Mouse (Mus musculus): Measurements from ENCODE around the gene Calcb. TPM values are rescaled to one million over a fixed set of nuclear protein-coding genes. Genes with fewer than 3 reads are reported as not detected.
"Not testable (repeated sequence)": the region's sequence is repeated elsewhere in the genome, so short reads cannot be mapped to it uniquely, and the experiment has no call there.

The Calcb gene
- 1 to 10 TPM in 1 of 2 experiments, under 1 TPM in 1; 0.84 to 1.0 TPM for total RNA-seq (2021)

DNA sequence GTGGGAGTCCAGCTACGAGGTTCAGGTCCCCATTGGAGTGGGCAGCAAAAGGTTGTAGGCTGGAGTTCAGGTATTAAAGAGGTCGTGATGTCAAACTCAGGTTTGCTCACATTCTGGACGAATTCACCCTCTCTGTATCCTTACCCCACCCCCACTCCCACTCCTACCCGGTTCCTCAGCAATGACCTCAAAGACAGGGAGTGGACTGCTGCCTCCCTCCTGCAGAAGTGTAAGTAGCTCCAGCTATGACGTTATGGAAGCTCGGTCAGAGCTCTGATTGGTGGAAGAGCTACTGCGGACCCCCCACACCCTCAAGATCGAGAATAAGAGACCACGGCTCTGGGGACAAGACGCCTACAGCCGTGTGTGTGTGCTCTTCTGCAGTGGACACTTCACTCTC, at the start of gene Calcb:
Gene Calcb (plus strand): TSS at position 344 of the 400 bp plus-strand sequence.
- DNase-seq (ENCODE audit: low spot score), result no peak
- intact Hi-C loops (cut with DNase I), result loop anchor here (10.0 kb wide), 1 partner anchor 223 kb away; no protein-coding TSS in a partner anchor

DNA sequence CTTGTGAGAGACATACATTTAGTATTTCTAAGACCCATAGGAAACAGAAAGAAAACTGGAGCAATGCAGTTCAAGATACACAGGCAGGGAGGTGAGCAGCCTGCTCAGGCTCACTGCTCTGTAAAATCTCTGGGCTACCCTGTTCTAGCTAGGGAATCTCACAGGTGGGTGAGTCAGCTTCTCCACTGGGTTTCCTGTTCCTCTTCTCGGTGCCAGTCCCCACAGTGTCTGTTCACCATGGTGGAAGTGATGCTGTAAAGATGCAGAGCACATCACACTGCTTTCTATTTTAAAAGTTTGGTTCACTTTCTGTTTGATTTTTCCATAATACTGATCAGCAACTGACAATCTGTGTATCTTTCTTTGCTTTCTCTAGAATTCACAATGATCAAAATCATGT, 47.0 kb upstream of the Calcb start:
- no peak for DNase-seq (ENCODE audit: low spot score)
- intact Hi-C loops (cut with DNase I), result loop anchor here (5.0 kb wide), 2 partner anchors 89 to 174 kb away; no protein-coding TSS in a partner anchor

DNA sequence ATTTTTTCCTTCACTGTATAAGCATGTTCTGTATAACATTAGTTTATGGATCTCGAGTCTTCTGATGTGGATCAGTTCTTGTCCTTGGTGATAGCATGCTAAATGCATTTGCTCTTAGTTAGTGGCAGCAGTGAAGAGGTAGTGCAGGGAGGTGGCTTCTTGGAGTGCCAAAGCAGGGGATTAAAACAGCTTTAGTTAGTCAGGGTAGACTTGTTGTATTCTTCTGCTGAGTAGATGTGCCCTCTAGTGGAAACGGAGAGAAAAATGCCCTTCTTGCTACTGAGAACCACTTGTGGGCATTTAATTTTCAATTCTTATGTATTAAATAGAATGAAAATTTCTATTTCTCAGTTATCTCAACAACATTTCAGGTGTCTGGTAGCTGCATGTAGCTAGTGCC, 45.7 kb upstream of the Calcb start:
- no peak for DNase-seq (ENCODE audit: low spot score)
- intact Hi-C loops (cut with DNase I), result loop anchor here (5.0 kb wide), 2 partner anchors 90 to 175 kb away; no protein-coding TSS in a partner anchor

DNA sequence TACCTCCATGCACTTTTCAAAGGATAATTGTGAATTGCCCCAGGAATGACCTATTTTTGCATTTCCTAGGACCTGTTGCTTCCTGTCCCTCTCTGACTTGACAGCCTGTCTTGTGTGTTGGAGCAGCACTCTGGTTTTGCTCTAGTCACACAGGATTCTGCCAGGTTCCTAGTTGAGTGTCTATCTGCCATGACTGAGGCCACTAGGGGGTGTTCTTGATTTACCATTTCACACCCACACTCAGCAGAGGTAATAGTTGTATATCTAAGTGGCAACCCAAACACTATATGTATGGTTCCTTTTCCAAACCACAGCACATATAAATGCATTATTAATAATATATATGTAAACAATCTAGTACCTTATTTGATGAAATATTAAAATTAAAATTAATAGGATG, 26.1 kb upstream of the Calcb start:
- intact Hi-C loops (cut with DNase I), result no loop called here
- no peak for DNase-seq (ENCODE audit: low spot score)

DNA sequence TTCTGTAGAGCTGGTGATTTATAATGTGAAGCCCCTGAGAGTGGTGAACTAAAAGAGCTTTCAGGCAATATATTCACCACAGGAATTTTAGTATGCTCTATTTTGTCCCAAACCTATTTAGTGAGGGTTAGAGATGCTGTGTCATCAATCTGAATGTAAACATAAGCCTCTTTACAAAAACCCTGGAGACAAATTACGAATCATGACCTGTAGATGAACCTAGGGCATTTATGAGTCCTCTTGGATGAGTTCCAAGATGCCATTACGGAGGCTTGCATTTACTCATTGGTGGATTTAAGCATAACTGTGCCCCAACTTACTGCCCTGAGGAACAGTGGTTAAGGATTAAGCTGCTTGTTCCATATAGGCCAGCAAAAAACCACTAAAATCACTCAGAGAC, 17.6 kb upstream of the Calcb start:
- intact Hi-C loops (cut with DNase I), result no loop called here

DNA sequence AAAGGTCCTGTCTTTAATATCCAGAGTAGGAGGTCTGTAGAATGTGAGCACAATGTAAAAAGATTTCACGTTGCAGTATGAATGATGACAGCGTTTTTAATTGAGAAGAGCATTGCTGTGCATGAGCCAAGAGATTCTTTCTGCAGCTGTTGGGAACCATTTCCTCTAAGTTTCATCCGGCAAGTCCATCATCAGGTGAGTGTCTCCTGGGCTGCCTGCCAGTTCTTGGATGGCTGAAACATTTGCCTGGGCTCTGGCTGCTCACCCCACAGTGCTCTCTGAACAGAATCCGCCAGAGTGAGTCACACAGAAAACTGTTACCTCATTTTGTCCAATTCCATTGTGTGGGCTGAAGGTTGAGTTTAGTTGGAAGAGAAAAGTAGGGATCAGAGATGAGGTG, 11.7 kb upstream of the Calcb start:
- no peak for DNase-seq (ENCODE audit: low spot score)
- intact Hi-C loops (cut with DNase I), result no loop called here

More for the DNA sequence above, 17.6 kb upstream of the Calcb start:
- no peak for DNase-seq (ENCODE audit: low spot score)

DNA sequence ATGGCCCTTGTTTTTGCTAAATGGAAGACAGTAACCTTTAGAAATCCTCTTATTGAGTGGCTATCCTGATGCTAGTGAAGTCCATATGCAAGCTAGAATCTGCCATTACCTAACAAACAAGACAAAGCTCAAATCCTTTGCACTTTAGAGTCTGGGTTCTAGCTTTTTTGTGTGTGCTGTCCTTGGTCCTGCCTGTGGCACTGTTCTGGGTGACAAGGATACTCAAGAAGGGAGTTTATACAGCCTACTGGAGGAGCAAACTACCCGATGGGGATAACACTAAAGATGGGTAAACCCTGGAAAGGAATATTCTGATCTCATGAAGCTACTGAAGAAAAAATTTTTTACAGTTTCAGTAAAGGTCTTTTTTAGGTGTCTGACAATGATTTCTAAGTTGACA, 11.0 kb upstream of the Calcb start:
- no peak for DNase-seq (ENCODE audit: low spot score)

DNA sequence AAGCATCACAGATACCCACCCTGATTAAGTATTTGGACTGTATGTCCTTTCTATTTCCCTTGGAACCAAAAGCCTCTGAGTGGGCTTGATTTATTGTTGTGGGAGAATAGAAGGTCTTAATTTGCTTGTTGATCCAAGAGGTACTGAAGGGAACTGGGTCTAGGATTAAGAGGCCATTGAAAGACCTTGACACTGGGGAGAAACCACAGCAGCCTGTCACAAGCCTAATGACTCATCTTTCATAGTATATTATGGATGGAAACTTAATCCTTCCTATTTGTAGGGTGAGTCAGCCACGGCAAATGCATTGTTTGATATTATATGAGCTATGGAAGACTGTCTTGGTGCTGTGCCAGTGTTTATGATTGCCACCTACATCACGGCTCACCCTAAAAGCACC, 8.0 kb upstream of the Calcb start:
- intact Hi-C loops (cut with DNase I), result loop anchor here (10.0 kb wide), 1 partner anchor 216 kb away; no protein-coding TSS in a partner anchor

More for the DNA sequence above, 11.0 kb upstream of the Calcb start:
- intact Hi-C loops (cut with DNase I), result no loop called here

DNA sequence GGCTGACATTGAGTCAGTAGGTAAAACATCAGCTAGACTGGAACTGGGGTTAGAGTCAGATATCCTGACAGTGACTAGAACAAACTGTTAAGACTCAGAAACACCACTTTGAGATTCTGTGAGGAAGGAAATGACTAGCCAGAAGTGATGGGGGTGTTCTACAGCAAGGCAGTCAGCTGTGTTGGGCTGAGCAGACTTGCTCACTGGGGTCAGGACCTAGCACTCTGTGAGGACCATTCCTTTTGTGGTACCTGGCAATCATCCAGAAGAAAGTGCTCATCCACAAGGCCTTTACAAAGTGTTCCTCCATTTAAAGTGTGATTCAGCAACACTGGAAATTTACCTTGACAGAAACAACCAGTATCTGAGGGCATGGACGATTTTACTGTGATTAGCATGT, 5.9 kb upstream of the Calcb start:
- no peak for DNase-seq (ENCODE audit: low spot score)
- intact Hi-C loops (cut with DNase I), result loop anchor here (10.0 kb wide), 1 partner anchor 218 kb away; no protein-coding TSS in a partner anchor

More for the DNA sequence above, 8.0 kb upstream of the Calcb start:
- no peak for DNase-seq (ENCODE audit: low spot score)

DNA sequence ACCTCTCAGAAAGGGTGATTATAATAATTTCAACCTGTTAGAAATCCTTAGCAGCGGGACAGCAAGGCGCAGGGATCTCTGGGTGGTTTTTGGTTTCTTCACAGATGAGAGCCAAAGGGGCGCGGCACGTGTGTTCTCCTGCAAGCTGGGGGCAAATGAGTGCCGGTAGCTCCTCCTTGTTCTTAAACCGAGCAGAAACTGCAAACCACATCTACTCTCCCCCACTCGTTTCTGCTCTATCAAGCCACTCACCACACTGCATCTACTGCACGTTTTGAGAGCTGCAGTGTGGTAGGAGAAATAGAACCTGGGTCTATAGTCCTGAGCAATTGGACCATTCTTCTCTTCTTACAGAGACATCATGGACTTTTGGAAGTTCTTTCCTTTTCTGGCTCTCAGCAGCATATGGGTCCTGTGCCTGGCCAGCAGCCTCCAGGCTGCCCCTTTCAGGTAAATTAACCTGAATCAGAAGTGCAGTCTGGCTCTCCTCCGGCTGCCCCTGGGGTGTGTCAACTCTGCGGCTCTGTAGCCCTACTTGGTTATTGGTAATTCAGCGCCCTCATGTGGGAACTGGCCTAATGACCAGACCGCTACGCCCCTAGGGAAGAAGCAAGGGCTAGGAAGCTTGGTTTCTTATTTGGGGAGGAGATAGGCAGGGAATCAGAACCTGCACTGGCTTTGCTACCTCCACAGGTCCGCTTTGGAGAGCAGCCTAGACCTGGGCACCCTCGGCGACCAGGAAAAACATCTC, 1.1 kb downstream of the Calcb start:
- intact Hi-C loops (cut with DNase I), result loop anchor here (10.0 kb wide), 1 partner anchor 225 kb away; no protein-coding TSS in a partner anchor
- DNase-seq (ENCODE audit: low spot score), result no peak

DNA sequence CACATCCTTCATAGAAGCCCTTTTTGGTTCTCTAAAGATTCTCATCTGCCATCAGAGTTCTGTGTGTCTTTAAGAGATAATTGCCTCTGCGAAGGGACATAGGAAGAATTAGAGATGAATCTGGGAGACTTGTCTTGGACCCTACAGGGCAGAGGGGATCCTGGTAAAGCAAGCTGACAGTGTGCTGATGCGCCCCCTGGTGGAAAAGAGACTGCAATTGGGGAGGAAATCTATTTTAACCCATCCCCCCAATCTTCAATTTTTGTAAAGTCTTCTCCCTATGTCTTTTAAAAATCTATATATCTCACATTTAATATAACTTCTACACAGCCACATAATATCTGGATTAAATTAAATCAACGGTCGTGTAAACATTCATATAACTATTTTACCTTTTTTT, 11.3 kb downstream of the Calcb start:
- intact Hi-C loops (cut with DNase I), result loop anchor here (5.0 kb wide), 1 partner anchor 147 kb away; no protein-coding TSS in a partner anchor
- not testable (repeated sequence) for DNase-seq (ENCODE audit: low spot score)

DNA sequence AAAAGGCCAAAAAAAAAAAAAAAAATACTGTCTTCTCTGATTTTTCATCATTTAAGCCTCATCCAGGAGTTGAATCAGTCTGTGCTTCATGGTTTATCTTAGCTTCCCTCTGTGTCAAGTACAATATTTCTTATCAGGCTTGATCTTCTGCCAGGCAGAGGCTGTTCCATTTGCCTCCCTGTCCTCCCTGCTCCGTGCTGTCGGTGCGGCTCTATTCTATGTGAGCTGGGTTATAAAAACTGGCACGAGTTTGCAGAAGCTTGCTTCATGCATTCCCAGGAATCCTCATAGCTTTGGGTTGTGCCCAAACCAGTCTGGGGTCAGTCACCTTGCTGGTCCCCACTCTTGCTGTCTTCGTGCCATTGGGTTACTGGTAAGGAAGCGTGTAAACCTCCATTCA, 12.7 kb downstream of the Calcb start:
- intact Hi-C loops (cut with DNase I), result no loop called here
- no peak for DNase-seq (ENCODE audit: low spot score)

DNA sequence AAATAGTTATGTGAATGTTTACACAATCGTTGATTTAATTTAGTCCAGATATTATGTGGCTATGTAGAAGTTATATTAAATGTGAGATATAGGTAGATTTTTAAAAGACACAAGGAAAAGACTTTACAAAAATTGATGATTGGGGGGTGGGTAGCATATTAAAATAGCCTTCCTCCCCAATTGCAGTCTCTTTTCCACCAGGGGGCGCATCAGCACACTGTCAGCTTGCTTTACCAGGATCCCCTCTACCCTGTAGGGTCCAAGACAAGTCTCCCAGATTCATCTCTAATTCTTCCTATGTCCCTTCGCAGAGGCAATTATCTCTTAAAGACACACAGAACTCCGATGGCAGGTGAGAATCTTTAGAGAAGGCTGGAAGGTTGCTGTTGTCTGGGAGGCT, 13.3 kb downstream of the Calcb start:
- intact Hi-C loops (cut with DNase I), result loop anchor here (1.0 kb wide), 1 partner anchor 86 kb away; no protein-coding TSS in a partner anchor
- DNase-seq (ENCODE audit: low spot score), result not testable (repeated sequence)

DNA sequence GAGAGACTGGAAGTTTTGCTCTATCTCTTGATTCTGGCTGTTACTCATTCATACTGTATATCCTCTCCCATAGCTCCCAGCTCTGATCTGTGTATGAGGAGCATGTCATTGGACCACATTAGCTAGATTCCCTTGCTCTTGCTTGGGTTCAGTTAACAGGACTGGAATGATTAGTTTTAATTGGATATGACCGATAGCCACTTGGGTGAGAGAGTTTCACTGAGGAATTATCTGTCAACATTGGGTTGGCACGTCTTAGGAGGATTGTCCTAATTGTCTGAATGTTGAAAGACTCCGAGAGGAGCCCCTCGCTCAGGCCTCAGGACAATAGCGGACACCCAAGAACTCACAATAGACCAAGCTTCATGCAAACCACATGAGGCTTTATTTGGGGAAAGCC, 17.8 kb downstream of the Calcb start:
- intact Hi-C loops (cut with DNase I), result no loop called here
- DNase-seq (ENCODE audit: low spot score), result no peak

DNA sequence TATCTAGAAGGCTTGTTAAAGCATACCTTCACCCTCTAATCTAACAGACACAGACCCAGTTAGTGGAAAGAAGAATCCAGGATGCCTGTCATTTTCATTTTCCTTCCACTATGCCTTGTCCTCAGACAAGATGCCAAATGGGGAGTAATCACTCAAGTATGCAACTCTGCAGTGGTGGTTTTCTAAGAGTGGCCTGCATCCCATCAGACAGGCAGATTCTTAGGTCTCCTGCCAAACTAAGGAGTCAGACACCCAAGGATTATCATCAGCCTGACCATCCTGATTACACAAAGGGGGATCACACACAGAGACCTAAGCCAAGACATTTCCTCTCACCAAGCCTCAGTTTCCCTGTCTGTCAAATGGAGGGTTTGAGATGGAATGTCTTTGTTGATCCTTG, 19.7 kb downstream of the Calcb start:
- intact Hi-C loops (cut with DNase I), result no loop called here
- DNase-seq (ENCODE audit: low spot score), result no peak

DNA sequence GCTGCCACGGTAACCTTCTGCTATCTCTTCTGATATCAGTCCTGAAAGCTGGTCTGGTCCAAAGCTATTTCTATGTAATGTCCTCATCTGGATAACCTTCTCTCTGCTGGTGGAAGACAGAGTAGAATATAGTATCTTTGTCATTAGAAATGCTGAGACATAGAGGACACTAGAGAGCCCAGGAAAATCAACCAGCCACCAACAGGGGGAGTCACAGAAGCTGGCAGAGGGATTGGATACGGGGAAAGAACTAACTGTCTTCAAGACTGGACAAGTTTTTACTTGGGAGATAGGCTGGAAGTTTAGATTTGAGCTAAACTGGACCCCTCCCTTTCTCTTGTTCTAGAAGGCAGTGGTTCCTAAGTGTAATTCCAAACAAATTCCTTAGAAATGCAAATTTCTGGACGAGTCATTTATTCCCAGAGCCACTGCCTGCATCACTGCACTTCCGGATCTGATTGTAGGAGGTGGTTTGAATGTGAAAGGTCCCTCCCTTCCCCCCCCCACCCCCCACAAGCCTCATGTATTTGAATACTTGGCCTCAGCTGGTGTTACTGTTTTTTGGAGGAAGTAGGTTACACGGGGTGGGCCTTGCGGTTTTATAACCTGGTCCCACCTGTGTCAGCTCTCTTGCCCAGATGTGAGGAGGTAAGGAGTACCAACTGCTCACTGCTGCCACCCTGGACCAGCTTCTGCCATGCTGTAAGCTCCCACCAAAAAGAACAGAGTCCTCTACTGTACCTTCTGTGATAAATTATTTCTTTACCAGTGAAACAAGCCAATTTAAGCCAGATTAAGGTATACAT, 22.1 kb downstream of the Calcb start:
- DNase-seq (ENCODE audit: low spot score), result no peak
- intact Hi-C loops (cut with DNase I), result no loop called here

DNA sequence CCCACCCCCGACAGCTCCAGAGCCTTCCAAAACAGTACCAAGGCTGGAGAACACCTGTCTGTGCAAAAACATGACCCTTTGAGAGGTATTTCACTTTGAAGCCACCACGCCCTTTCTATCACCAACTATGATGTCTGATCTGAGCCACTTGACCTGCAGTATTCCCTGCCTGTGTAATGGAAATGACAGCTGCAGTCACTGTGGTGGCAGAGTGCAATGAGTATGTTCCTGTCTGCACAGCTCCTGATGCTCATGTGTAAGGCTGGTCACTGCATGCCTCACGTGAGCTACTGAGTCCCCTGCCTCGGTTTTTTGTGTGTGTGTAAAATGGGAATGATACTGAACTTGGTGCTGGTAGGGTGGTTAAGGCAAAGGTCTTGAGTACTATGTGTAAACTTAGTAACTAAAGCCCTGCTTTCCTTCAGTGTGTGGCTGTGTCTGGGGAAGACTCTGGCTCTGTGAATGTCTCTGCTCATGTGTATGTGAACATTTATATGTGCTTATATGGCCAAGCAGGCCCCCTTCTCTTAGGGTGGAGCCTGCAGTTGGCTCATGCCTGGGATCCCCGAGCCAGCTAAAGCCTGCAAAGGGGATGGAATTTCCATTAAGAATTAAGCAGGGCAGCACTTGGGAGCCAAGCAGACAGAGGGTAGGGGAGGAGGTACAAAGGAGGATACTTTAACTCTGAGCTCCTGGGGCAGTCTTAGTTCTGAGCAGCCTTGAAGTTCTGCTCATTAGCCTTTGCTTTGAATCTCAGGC, 24.8 kb downstream of the Calcb start, which contains the start of gene Insc:
Gene Insc (plus strand): TSS at position 673 of the 759 bp plus-strand sequence.
- intact Hi-C loops (cut with DNase I), result no loop called here
- no peak for DNase-seq (ENCODE audit: low spot score)

DNA sequence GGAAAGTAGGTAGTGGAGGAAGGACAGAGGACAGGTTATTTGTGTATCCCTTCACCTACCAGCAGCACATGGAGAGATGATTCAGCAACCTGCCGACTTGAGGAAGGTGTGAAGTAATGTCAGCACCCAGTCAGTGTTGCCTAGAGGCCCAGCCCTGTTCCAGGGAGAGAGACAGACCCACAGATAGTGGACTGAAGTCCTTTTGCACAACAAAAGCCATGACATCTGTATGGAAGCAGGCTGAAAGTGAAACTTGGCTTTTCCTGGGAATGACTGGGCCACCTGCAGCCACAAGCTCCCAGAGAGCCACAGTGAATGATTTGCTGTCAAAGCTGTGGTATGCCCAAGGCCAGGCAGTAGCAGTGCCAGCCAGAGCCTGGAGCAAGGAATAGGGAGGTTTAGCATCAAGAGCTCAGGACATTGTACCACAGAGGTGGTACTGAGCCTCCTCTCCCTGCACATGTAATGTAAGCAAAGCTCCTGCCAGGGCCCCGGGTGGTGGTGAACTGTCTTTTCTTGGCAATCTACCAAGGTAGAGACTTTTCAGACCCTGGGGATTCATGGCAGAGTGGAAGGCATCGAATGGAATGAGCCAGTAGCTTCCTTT, 26.3 kb downstream of the Calcb start:
- intact Hi-C loops (cut with DNase I), result no loop called here

DNA sequence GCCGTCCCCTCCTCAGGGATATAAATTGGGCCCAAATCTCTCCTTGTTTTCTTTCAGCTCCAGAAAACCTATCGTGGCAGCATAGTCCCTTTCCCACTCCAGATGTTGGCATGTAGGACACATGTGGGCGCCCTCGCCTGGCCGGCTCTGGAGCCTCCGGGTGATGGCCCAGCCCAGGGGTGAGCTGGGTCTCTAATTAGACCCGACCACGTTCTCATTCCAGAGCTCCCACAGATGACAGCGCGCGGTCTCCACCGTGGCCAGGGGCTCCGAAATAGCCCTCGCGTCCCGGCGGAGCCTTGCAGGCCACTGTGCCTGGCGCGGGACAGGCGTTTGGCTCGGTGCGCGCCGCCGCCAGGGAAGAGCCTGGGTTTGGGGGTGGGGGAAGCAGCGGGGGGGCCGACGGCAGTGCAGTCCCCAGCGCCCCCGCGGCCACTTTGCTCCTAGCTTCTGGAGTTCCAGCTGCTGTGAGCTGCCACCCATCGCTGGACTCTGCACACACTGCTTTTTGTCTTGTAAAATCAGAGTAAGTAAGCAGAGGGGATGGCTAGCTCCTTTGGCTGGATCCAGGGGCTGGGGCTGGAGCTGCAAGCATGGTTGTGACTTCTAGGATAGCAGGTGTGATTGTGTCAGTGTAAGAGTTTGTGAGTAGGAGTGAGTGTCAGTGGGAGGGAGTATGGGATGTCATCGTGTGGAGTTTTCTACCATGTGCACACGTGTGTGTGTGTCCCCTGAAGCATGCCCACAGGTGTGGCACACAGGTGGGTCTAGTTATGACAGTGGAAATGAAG, 27.2 kb downstream of the Calcb start:
- DNase-seq (ENCODE audit: low spot score), result peak; percentile 10
- intact Hi-C loops (cut with DNase I), result no loop called here

More for the DNA sequence above, 26.3 kb downstream of the Calcb start:
- DNase-seq (ENCODE audit: low spot score), result no peak
